Mouse (Mus musculus): Measurements from ENCODE around the gene Cfap61. TPM values are rescaled to one million over a fixed set of nuclear protein-coding genes. Genes with fewer than 3 reads are reported as not detected.
A peak's percentile ranks its signal among the peaks of the same experiment; 100 is the strongest.

The Cfap61 gene
- polyA plus RNA-seq, 1 experiment from 2014 or later, result 0.28 TPM

- no peak for ATAC-seq (replicated peaks; ENCODE audit: insufficient number of reproducible peaks, insufficient read depth, low FRiP score, low read depth)
- H3K27me3 ChIP-seq, result no peaks in the 10 kb centered on the region
- H3K4me2 ChIP-seq, result 0 out of 2 replicates have a peak overlapping the region, but pooled peaks have one; percentile 15
- peaks cover 7% of the 10 kb centered on the region; the same call in 1 of the 2 replicates for H3K4me1 ChIP-seq (replicated peaks)
- WGBS, result 54% methylated on average over 13 of the region's 13 CpGs
- H3K9me3 ChIP-seq (replicated peaks), result no peaks in the 10 kb centered on the region
- no peak overlapping the region for H3K9ac ChIP-seq
- H3K36me3 ChIP-seq, result no peaks in the 10 kb centered on the region
- H3K27ac ChIP-seq, result no peak overlapping the region
- no peak overlapping the region for H3K4me3 ChIP-seq
Measured at GRCm38 (mm10) chr2:146062330-146063092, 127.9 kb downstream of the Cfap61 start.

GRCm38 (mm10) chr2:146063093-146064074, 128.8 kb downstream of the Cfap61 start:
- Histone ChIP-seq H3K9ac (no peak overlapping the region), H3K27ac (no peak overlapping the region), H3K4me2 (no peak overlapping the region), H3K36me3 (no peaks in the 10 kb centered on the region), H3K4me1 (replicated peaks) (peaks cover 7% of the 10 kb centered on the region; the same call in 1 of the 2 replicates), H3K27me3 (no peaks in the 10 kb centered on the region), H3K4me3 (no peak overlapping the region), H3K9me3 (replicated peaks) (no peaks in the 10 kb centered on the region)
- ATAC-seq (replicated peaks; ENCODE audit: insufficient number of reproducible peaks, insufficient read depth, low FRiP score, low read depth), result no peak
- WGBS, result 60% methylated on average over 11 of the region's 11 CpGs

- H3K9ac ChIP-seq, result no peak overlapping the region
- H3K4me3 ChIP-seq, result no peak overlapping the region
- no peaks in the 10 kb centered on the region for H3K36me3 ChIP-seq
- no peaks in the 10 kb centered on the region for H3K9me3 ChIP-seq (replicated peaks)
- H3K4me1 ChIP-seq (replicated peaks), result peaks cover 5% of the 10 kb centered on the region
- ATAC-seq (replicated peaks; ENCODE audit: insufficient number of reproducible peaks, insufficient read depth, low FRiP score, low read depth), result no peak
- no peaks in the 10 kb centered on the region for H3K27me3 ChIP-seq
- H3K27ac ChIP-seq, result no peak overlapping the region
- no peak overlapping the region for H3K4me2 ChIP-seq
- WGBS, result 39% methylated on average over 4 of the region's 4 CpGs
Measured at GRCm38 (mm10) chr2:146067364-146067763, 132.8 kb downstream of the Cfap61 start.

- no peak for ATAC-seq (replicated peaks; ENCODE audit: insufficient number of reproducible peaks, insufficient read depth, low FRiP score, low read depth)
- Histone ChIP-seq H3K4me3 (no peak overlapping the region), H3K9ac (no peak overlapping the region), H3K9me3 (replicated peaks) (no peaks in the 10 kb centered on the region), H3K27ac (no peak overlapping the region), H3K36me3 (no peaks in the 10 kb centered on the region), H3K27me3 (no peaks in the 10 kb centered on the region), H3K4me1 (replicated peaks) (no peaks in the 10 kb centered on the region; the same call in 1 of the 2 replicates), H3K4me2 (no peak overlapping the region)
- WGBS, result 49% methylated on average over 6 of the region's 6 CpGs
Measured at GRCm38 (mm10) chr2:146073300-146073699, 138.7 kb downstream of the Cfap61 start.

- Histone ChIP-seq H3K27me3 (no peaks in the 10 kb centered on the region), H3K36me3 (no peaks in the 10 kb centered on the region), H3K9ac (no peak overlapping the region), H3K4me2 (no peak overlapping the region), H3K4me1 (replicated peaks) (no peaks in the 10 kb centered on the region), H3K27ac (no peak overlapping the region), H3K4me3 (no peak overlapping the region), H3K9me3 (replicated peaks) (no peaks in the 10 kb centered on the region)
- WGBS, result 86% methylated on average over 10 of the region's 10 CpGs
- ATAC-seq (replicated peaks; ENCODE audit: insufficient number of reproducible peaks, insufficient read depth, low FRiP score, low read depth), result no peak
Measured at GRCm38 (mm10) chr2:146077117-146077516, 142.5 kb downstream of the Cfap61 start.

GRCm38 (mm10) chr2:146080282-146080681, 145.7 kb downstream of the Cfap61 start:
- H3K9me3 ChIP-seq (replicated peaks), result no peaks in the 10 kb centered on the region
- H3K4me1 ChIP-seq (replicated peaks), result peaks cover 4% of the 10 kb centered on the region; the same call in 1 of the 2 replicates
- no peaks in the 10 kb centered on the region for H3K36me3 ChIP-seq
- no peak overlapping the region for H3K4me3 ChIP-seq
- no peaks in the 10 kb centered on the region for H3K27me3 ChIP-seq
- H3K9ac ChIP-seq, result no peak overlapping the region
- 87% methylated on average over 4 of the region's 4 CpGs for WGBS
- no peak overlapping the region for H3K27ac ChIP-seq
- ATAC-seq (replicated peaks; ENCODE audit: insufficient number of reproducible peaks, insufficient read depth, low FRiP score, low read depth), result no peak
- no peak overlapping the region for H3K4me2 ChIP-seq

- Histone ChIP-seq H3K9ac (no peak overlapping the region), H3K27ac (no peak overlapping the region; the same call in 1 of the 2 replicates)
- ATAC-seq (replicated peaks; ENCODE audit: insufficient number of reproducible peaks, insufficient read depth, low FRiP score, low read depth), result no peak
Measured at GRCm38 (mm10) chr2:146083326-146083871, 148.8 kb downstream of the Cfap61 start.

GRCm38 (mm10) chr2:146087411-146087810, 152.8 kb downstream of the Cfap61 start:
- H3K36me3 ChIP-seq, result no peaks in the 10 kb centered on the region
- no peak overlapping the region for H3K27ac ChIP-seq
- peaks cover 4% of the 10 kb centered on the region; the same call in 1 of the 2 replicates for H3K4me1 ChIP-seq (replicated peaks)
- no peaks in the 10 kb centered on the region for H3K27me3 ChIP-seq
- no peak overlapping the region for H3K4me2 ChIP-seq
- no peak overlapping the region for H3K9ac ChIP-seq
- no peaks in the 10 kb centered on the region for H3K9me3 ChIP-seq (replicated peaks)
- H3K4me3 ChIP-seq, result no peak overlapping the region
- ATAC-seq (replicated peaks; ENCODE audit: insufficient number of reproducible peaks, insufficient read depth, low FRiP score, low read depth), result no peak
- WGBS, result 95% methylated on average over 1 of the region's 1 CpGs

More at GRCm38 (mm10) chr2:146083326-146083871, 148.8 kb downstream of the Cfap61 start:
- no peak overlapping the region for H3K4me3 ChIP-seq
- H3K36me3 ChIP-seq, result no peaks in the 10 kb centered on the region
- no peak overlapping the region for H3K4me2 ChIP-seq
- H3K9me3 ChIP-seq (replicated peaks), result no peaks in the 10 kb centered on the region
- H3K4me1 ChIP-seq (replicated peaks), result peaks cover 4% of the 10 kb centered on the region; the same call in 1 of the 2 replicates
- H3K27me3 ChIP-seq, result no peaks in the 10 kb centered on the region
- WGBS, result 41% methylated on average over 6 of the region's 6 CpGs

GRCm38 (mm10) chr2:146089157-146089692, 154.6 kb downstream of the Cfap61 start:
- no peak for ATAC-seq (replicated peaks; ENCODE audit: insufficient number of reproducible peaks, insufficient read depth, low FRiP score, low read depth)
- no peak overlapping the region for H3K27ac ChIP-seq
- H3K36me3 ChIP-seq, result no peaks in the 10 kb centered on the region
- H3K9me3 ChIP-seq (replicated peaks), result no peaks in the 10 kb centered on the region
- H3K9ac ChIP-seq, result no peak overlapping the region
- no peaks in the 10 kb centered on the region for H3K27me3 ChIP-seq
- 64% methylated on average over 6 of the region's 6 CpGs for WGBS
- no peak overlapping the region for H3K4me3 ChIP-seq
- no peaks in the 10 kb centered on the region for H3K4me1 ChIP-seq (replicated peaks)
- no peak overlapping the region for H3K4me2 ChIP-seq

- Histone ChIP-seq H3K9me3 (replicated peaks) (no peaks in the 10 kb centered on the region), H3K36me3 (no peaks in the 10 kb centered on the region), H3K4me2 (no peak overlapping the region), H3K27me3 (no peaks in the 10 kb centered on the region), H3K4me1 (replicated peaks) (no peaks in the 10 kb centered on the region), H3K27ac (no peak overlapping the region), H3K4me3 (no peak overlapping the region), H3K9ac (no peak overlapping the region)
- WGBS, result 92% methylated on average over 5 of the region's 5 CpGs
- ATAC-seq (replicated peaks; ENCODE audit: insufficient number of reproducible peaks, insufficient read depth, low FRiP score, low read depth), result no peak
Measured at GRCm38 (mm10) chr2:146097532-146097931, 162.9 kb downstream of the Cfap61 start.

Measured in heart, embryonic 15.5 days (tissue).